Mouse (Mus musculus): Measurements from ENCODE around the gene Tut4.

Tut4 gene

DNA sequence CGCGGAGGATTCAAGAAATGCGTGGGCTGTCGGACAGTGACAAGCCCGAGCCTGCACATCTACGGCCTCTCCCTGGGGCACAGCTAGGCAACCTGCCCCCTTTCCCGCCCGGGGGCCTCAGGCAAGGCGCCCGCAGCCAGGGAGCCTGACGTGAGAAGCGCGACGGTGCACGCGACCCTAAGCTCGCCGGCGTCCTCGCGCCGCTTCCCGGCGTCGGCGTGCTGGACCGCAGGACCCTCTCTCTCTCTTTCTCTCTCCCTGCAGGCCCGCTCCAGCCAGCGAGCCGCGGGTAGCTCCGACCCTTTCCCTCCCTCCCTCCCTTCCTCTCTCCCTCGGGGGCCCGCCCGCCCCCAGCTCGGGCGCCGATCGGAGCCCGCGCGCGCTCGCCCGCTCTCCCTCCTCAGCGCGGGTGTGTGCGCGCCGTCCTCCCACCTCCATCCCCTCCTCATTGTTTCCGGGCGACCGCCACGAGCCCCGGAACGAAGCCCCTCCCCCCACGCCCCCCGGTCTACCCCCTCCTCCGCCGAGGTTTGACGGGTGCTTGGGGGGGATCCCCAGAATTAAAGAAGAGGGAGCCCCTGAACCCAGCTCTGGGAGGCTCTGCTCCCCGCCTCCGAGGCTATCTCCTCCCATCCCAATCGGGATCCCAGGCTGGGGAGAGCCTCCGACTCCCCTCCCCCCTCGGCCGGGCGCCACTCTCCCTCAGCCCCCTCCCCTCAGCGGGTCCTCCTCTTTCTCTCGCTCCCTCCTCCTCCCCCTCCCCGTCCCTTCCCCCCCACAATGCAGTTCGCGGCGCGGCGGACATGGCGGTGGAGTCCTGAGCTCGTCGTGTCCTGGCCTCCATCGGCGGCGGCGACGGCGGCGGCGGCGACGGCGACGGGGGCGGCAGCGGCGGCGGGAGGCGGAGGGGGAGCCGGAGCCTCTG is at the start of gene Tut4:
Tut4 (plus strand) TSS at position 196 of the 925 bp plus-strand sequence.
- DNase-seq, result peak; percentile 82

DNA sequence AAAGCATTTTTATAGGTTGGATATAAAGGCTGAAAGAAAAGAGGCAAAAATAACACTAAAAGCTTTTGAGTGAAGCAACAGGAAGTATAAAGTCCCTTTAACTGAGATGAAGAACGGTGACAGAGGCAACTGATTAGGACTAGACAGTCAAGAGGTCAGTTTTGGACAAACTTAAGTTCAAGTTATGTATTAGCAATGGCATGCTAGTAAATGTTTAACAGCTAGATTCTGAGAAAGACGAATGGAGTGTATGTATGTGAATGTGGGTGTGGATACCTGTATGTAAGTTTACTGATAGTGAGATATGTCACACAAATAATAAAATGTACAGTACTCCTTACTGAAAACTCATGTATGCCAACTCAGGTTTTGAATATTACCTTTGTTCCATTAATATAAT is 34.6 kb upstream of the Tut4 start:
- DNase-seq, result no peak

DNA sequence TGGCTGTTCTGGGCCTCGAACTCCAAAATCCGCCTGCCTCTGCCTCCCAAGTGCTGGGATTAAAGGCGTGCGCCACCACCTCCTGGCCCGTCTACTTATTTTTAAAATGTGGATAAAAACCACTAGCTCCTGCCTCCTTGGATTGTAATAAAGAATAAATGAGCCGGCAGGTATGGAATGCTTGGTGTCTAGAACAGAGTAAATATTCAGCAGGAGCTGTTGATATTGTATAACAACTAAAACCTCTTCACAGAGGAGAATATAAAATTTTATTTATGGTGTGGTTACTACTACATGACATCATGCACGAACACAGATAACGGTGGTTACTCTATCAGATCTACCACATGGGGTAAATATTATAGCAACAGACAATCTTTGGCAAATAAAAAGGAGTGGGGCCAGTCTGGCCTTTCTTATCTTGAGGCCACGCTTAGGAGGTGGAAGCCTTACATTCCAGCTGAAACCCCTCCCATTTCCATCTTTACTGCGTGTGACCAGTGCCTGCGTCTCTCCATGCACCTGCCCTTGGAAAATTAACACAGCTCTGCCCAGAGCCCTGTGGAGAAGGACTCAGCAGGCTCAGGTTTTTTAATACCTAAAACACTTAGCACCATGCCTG is 31.4 kb upstream of the Tut4 start:
- DNase-seq, result no peak

DNA sequence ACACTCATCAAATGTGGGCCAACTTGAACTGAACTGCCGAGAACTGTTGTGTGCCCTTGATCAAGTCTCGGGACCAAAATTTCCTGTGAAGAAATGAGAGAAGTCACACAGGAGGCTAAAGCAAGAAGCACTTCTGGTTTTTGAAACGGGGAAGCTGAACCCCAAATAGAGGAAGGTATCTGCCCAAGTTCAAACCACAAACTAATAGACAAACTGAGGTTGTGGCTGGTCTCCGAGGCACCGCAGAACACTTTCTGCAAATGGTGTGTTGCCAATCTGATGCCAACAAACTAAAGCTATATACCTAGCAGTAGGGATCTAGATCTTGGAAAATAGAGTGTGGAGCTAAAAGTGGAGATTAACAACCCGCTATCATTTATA is 30.9 kb upstream of the Tut4 start:
- DNase-seq, result no peak

DNA sequence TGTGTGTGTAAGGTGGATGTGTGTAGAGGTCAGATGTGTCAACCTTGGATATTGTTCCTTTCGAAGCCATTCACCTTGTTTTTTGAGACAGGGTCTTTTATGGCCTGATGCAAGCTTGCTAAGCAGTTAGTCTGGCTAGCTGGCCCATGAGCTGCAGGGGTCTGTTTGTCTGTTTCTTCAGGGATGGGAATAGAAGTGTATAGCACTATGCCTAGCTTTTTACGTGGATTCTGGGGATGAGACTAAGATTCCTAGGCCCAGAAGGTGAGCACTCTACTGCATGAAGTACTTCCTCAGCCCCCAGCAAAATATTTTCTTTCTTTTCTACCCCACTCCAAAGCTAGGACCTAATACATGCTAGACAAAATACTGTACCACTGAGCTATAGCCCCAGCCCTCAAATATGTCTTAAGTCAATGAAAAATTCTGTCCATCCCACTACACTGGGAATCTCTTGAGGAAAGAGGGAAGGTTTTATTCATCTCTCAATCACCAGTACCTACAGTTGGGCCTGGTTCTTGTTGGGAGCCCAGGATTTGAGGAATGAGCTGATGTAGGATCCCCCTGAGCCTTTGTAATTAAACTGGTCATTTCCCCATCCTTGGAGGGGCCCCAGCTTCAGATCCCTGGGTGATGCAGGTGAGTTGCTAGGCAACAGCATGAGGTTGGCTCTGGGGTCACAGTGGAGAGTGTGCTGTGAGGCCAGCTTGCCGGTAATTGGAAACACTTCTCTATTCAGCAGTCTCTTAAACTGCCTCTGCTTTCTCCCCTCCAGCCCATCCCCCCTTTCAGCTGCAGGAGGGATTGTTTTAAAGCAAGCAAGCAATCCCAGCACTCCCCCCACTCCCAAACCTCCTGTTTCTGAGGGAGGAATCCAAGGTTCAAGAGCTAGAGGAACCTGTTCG is 28.3 kb upstream of the Tut4 start:
- no peak for DNase-seq

DNA sequence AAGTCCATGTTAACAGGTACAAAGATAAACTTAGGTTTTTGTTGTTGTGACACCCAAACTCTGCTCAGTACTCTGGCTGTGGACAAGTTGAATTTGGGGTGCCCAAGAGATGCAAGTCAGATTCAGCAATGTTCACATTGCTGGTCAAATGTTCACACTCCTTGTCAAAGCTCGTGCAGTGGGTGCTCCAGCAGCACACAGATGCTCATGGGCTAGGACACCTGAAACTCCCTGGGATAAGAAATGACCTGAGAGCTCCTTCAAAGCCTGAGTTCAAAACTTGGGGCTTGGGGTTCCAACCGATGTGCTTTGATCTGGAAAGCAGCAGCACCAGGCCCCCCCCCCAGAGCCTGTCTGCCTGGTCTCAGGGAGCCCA is 27.7 kb upstream of the Tut4 start:
- no peak for DNase-seq

DNA sequence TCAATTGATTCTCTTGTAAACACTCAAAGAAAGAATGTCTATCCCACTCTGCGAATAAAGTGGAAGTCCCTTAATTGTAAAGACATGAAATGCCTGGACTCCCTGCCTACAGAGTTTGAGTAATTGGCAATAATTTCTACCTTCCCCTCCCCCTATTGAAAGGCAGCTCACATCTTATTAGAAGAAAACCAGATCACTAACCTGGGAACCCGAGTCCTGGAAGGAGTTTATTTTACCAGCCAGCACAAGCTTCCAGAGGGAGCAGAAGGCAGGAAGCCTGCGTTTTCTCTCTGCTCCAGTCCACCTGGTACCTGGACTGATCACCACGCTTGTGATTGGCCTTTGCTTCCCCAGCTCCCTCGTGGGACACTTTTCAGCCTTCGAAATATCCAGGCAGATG is 25.9 kb upstream of the Tut4 start:
- no peak for DNase-seq

DNA sequence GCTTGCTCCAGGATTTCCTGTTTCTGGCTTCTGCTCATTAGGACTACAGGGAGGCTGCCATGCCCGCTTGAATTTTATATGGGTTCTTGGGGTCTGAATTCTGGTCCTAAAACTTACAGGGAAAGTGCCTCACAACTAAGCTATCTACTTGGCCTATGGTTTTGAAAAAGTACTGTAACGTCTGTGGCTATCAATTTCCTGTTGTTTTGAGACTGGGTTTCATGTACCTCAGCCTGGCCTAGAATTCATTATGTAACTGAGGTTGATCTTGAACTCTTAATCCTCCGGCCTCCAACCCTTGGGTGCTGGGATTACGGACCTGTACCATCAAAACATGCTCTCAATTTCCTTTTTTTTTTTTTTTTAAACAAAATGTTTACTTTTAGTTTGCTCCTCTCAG is 25.0 kb upstream of the Tut4 start:
- no peak for DNase-seq

DNA sequence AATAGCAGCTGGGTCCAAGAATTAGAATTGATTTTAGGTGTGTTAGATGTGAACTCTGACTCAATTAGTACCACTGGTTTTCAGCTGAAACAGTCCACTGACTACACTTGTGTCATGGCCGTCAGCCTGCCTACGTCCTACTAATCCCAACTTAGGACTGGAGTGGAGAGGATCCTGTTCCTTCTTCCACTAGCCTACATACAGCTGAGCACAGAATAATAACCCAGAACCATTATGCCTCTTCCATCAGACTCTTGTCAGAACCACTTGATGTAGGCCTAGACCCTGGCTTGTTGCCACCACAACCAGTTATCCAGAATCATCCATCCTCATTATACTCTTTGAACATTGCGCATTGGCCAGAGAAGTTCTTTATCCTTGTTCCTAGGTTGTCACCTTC is 24.4 kb upstream of the Tut4 start:
- no peak for DNase-seq

DNA sequence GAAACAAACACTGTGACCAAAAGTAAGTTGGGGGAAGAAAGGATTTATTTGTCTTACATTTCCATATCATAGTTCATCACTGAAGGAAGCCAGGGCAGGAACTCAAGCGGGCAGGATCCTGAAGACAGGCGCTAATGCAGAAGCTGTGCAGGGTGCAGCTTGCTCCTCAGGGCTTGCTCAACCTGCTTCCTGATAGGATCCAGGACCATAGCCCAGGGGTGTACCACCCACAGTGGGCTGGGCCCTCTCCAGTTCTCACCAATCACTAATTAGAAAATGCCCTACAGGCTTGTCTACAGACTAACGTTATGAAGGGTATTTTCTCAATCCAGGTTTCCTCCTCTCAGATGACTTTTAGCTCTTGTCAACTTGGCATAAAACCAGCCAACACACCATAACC is 23.6 kb upstream of the Tut4 start:
- no peak for DNase-seq

DNA sequence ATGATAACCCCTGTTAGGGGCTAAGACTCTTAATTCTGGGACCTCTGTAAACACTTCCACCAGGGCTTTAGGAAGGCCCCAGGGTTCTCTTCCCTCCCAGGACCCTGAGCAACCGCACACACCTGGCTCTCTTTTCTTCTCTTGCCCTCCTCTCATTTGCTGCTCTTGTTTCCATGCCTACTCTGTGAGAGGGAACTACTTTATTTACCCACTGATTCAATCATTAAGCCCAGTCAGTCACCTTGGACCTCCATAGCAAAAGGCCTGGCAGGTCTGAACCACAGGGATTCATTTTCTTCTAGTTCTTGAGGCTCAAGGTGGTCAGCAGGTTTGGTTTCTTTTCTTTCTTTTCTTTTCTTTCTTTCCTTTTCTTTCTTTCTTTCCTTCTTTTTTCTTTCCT is 23.0 kb upstream of the Tut4 start:
- no peak for DNase-seq

DNA sequence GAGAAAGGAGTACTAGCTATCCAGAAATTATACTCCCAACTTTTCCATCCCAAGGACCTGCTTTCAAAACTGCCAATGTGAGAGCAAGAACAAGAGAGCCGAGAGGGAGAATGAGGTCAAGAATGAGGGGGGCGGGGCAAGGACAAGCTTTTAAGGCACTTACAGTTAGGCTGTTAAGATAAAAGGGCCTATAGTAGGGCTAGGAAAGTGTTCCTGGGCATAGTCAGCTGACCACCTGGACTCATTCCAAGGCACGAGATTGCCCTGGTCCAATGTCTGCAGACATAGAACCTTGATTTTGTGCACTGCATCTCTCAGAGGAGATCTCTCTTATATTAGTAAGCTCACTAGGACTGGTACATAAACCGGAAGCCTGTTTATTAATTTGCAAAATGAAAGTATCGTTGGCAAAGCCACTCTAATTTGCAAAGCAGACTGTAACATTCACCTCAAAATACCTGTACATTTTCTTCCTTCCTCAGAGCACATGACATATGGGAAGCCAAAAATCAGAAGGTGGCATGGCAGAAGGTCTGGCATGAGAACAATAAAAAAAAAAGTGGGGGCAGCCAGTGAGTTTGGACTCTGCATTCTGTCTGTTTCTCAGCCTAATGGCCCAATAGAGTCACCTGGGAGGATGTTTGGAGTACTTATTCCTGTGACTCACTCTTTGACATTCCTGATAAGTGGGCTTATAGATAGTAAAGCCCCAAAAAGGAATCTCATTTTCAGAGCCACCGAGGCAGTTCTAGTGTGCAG is 21.0 kb upstream of the Tut4 start:
- no peak for DNase-seq

DNA sequence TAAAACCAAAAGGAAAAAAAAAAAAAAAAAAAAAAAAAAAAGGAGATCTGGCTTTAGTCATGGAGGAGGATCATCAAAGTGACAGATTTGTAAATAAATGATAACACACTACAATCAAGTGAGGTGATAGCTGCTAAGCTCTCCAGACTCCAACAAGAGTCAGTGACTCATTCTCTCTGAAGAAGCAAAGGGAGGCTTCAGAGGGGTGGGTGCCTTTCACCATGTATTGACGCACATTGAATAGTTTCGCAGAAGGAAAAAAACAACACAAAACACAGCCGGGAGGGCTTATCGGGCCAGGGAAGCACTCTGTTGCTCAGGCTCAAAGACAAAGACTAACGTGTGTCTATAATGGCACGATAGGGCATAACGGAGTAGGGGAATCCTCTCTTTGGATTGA is 11.1 kb upstream of the Tut4 start:
- DNase-seq, result no peak

DNA sequence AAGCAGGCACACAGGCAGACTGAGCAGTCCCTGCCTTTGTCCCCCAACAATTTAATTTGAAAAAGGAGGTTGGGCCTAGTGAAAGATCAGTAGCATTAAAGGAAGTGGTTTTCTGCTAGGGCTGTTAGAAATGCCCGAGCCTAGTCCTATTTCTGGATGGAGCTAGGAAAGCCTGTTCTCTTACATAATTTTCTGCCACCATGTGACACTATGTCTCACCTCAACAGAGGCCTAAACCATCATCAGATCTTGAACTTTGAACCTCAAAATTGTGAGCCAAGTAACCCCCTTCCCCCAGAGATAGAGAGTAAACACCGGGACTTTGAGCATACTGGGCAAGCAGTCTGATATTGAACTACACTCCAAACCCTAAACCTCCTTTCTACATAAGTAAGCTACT is 3.2 kb upstream of the Tut4 start:
- DNase-seq, result no peak

DNA sequence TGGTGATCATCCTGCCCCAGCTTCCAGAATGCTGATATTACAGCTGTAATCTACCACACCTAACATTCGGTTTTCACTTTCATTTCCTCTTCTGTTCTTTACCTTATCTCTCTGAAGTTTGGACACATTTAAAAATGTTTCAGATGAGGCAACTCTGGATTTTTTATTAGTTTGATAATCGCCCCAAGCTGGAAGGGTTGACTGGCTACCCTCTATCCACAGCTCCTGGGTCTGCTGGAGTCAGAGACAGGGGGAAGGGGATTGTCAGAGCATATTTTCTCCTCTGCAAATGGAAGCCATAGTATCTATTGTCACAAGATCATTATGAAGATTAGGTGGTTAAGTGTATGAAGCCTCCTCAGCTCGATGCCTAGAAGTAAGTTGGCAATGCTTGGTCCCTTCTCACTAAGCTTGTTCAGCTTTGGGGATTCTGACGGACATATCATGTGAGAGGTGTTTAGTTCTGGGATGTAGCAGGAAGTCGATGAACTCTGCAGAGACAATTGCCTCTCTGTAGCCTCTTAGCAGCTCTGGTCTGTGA is 955 bp upstream of the Tut4 start:
- DNase-seq, result no peak

DNA sequence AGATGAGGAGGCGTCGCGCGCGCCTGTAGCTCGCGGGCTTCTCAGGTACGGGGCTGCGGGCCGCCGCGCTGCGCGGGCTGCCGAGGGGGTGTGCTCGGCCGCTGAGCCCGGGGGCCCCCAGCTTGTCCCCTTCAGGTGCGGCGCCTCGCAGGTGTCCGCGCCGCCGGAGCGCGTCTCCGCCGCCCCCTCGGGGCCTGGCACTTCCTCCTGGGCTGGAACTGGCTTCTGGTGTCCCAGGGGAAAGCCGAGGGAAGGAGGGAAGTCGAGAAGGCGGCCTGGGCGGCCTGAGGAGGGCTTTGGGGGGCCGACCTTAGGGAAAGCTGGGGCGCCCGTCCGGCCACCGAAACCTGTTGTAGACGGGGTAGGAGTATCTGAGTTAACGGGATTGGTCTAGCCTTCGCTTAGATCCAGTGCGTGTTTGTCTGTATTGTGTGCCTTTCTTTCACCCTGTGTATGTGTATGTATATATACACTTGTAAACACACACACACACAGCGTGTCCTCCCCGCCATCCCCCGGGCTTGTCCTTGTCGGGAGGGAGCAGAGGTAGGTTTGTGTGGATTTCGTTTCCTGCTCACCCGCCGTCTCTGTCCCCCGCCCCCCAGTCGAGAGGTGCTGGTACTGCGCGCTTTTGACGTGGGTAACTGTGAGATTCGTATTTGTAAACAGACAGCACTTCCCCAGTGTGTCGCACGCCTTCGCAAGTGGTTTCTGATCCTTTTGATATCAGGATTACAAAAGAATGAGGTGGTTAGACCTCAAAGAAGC is 1.1 kb downstream of the Tut4 start:
- peak; percentile 69 for DNase-seq

DNA sequence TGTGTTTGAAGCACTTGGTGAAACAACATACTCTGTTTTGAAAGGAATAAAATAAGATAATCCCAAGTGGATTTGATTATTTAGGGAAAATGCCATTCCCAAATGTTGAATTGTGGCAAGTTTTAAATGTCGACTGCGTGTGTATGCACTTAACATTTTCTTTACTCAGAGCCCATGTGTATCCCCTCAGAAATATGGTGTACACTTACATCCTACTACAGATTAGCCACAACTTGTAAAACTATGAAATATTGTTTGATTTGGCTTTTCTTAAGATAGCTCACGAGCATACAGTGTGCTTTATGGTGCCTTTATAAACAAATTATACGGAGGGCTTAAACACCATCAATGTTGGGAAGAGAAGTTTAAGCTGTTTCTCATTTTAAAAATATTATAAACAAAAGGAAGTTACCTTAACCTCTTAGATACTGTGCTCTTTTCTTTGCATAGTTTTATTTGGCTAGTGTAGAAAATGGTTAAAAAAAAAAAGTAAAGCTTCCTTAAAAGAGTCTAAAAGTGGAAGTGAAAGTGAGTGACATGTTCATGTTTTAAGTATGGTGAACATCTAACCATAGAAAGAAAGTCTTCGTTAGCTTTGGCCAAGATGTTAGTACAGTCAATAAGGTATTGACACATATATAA is 2.2 kb downstream of the Tut4 start:
- no peak for DNase-seq

DNA sequence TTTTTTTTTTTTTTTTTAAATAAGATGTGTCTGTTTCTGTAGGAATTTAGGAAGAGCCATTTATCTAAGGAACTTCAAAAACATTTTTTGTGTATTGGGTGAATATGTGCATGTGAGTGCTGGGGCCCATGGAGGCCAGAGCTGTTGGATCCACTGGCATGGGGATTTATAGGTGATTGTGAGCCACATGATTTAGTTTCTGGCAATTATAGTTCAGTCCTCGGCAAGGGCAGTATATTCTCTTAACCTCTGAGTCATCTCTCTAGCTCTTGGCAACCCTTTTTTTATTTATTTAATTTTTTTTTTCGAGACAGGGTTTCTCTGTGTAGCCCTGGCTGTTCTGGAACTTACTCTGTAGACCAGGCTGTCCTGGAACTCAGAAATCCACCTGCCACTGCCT is 14.4 kb downstream of the Tut4 start:
- no peak for DNase-seq

DNA sequence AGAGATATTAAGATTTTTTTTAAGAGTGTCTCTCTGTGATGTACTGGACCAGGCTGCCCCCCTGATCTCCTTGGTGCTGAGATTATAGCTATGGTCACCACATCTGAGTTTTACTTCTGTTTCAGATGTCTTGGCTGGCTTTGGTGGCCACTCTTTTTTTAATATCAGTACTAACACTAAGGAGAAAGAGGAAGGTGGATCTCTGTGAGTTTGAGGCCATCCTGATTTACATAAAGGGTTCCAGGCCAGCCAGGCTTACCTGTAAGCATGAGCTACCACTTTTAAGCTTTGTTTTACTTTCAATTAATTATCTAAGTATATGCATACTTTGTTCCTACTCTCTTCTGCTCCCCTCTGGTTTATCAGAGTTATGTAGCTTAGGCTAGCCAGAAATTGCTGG is 23.6 kb downstream of the Tut4 start:
- no peak for DNase-seq

DNA sequence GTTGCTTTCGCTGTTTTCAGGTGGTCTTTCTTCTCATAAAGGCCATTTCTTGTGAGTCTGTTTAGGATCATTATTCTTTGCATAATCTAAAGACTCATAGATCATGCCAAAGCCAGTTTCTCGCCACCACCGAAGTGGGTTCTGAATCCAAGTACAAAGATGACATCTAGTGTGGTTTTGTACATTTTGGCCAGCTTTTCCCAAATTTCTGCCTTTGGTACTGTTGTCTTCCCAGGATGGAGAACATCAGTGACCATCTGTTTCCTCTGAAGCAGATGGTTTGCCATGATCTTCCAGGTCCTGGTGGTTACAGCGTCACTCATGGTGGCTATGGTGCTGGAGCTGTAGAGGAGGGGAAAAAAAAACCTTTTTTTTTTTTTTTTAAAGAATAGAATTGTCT is 25.0 kb downstream of the Tut4 start:
- no peak for DNase-seq

DNA sequence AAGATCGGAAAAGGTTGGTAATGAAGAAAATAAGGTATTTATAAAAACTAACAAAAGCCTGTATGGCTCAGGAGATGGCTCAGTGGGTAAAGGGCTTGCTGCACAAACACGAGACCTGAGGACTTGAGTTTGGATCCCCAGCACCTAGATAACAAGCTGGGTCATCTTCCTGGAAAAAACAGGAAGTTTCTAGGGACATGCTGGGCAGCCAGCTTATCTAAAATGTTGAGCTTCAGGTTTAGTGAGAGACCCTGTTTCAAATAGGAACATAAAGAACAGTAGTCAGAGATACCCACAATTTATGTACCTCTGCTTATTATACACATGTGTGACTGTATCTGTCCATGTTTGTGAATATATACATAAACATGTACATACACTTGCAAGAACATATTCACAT is 43.8 kb downstream of the Tut4 start:
- DNase-seq, result no peak

Measured in right cerebral cortex, postnatal 25 days (tissue).